7 mouse cellular contexts compared by ENCODE assay signal in genomic region chr13:63239877-63240671, GRCm38 (mm10).
DNase-seq lines count a peak whose midpoint lies in the region; ATAC-seq lines count a peak whose summit lies in the region.

No protein-coding gene starts in this region.

- peak overlapping the region; percentile 55 for H3K4me2 ChIP-seq in intestine, embryonic 14.5 days (ENCODE audit: low read length)
- peak overlapping the region; percentile 78 for H3K4me2 ChIP-seq in limb, embryonic 11.5 days (ENCODE audit: low read depth, severe bottlenecking)
- peak overlapping the region; percentile 77 for H3K4me2 ChIP-seq in midbrain, embryonic 12.5 days (replicated peaks)

- WGBS in intestine, embryonic 14.5 days = under 1% methylated on average over 51 of the region's 51 CpGs
- WGBS in limb, embryonic 11.5 days = under 1% methylated on average over 51 of the region's 51 CpGs
- 1% methylated on average over 44 of the region's 51 CpGs for WGBS in midbrain, embryonic 12.5 days

- H3K4me3 ChIP-seq in intestine, embryonic 14.5 days (ENCODE audit: low read depth, low read length) = peak overlapping the region; percentile 70
- peak overlapping the region; percentile 71 for H3K4me3 ChIP-seq in limb, embryonic 11.5 days (ENCODE audit: low read depth, low read length)
- peak overlapping the region; percentile 60 for H3K4me3 ChIP-seq in midbrain, embryonic 12.5 days

- 0 out of 2 replicates have a peak, but pooled peaks cover 7% of the 10 kb centered on the region for H3K36me3 ChIP-seq in intestine, embryonic 14.5 days (ENCODE audit: control insufficient read depth, insufficient read depth, low read length)
- no peaks in the 10 kb centered on the region for H3K36me3 ChIP-seq in limb, embryonic 11.5 days (ENCODE audit: control insufficient read depth, insufficient read depth, low read length)
- H3K36me3 ChIP-seq in midbrain, embryonic 12.5 days = no peaks in the 10 kb centered on the region

- H3K9ac ChIP-seq in intestine, embryonic 14.5 days (ENCODE audit: low read length) = peak overlapping the region; percentile 80
- H3K9ac ChIP-seq in limb, embryonic 11.5 days (ENCODE audit: low read length) = peak overlapping the region; percentile 93
- peak overlapping the region; percentile 67 for H3K9ac ChIP-seq in midbrain, embryonic 12.5 days (replicated peaks)

- H3K9me3 ChIP-seq in intestine, embryonic 14.5 days (ENCODE audit: control insufficient read depth, low read length) = no peaks in the 10 kb centered on the region
- H3K9me3 ChIP-seq in limb, embryonic 11.5 days (ENCODE audit: control insufficient read depth, low read length) = no peaks in the 10 kb centered on the region
- H3K9me3 ChIP-seq in midbrain, embryonic 12.5 days = no peaks in the 10 kb centered on the region

- peak; percentile 86 for ATAC-seq in intestine, embryonic 14.5 days (replicated peaks; ENCODE audit: low FRiP score, low TSS enrichment, low read depth)
- peak; percentile 85 for ATAC-seq in limb, embryonic 11.5 days (ENCODE audit: insufficient number of reproducible peaks, low FRiP score, low TSS enrichment, low read depth)
- peak; percentile 84 for ATAC-seq in midbrain, embryonic 12.5 days (ENCODE audit: low FRiP score, low read depth)

- no peaks in the 10 kb centered on the region for H3K27me3 ChIP-seq in intestine, embryonic 14.5 days (replicated peaks; ENCODE audit: control insufficient read depth, insufficient read depth, low read length)
- H3K27me3 ChIP-seq in limb, embryonic 11.5 days (ENCODE audit: control insufficient read depth, insufficient read depth, low read length) = no peaks in the 10 kb centered on the region
- H3K27me3 ChIP-seq in midbrain, embryonic 12.5 days = peaks cover 4% of the 10 kb centered on the region; the same call in 1 of the 2 replicates

- H3K4me1 ChIP-seq in intestine, embryonic 14.5 days (replicated peaks; ENCODE audit: control insufficient read depth, insufficient read depth, low read length) = peaks cover 33% of the 10 kb centered on the region
- H3K4me1 ChIP-seq in limb, embryonic 11.5 days (ENCODE audit: control insufficient read depth, insufficient read depth, low read length) = peaks cover 24% of the 10 kb centered on the region
- peaks cover 41% of the 10 kb centered on the region for H3K4me1 ChIP-seq in midbrain, embryonic 12.5 days

- H3K27ac ChIP-seq in intestine, embryonic 14.5 days (ENCODE audit: low read depth) = peak overlapping the region; percentile 89
- H3K27ac ChIP-seq in limb, embryonic 11.5 days (replicated peaks; ENCODE audit: low read depth, low read length) = peak overlapping the region; percentile 93
- H3K27ac ChIP-seq in midbrain, embryonic 12.5 days (replicated peaks) = peak overlapping the region; percentile 44

- peak; percentile 40 for DNase-seq in WW6 (ENCODE audit: low read depth, low spot score)
- DNase-seq in cerebellum, postnatal 25 days = peak; percentile 88 to 94
- peak; percentile 86 for DNase-seq in gastrocnemius, postnatal 10 days
- peak; percentile 87 for DNase-seq in intestine, embryonic 14.5 days (ENCODE audit: low spot score)
- peak; percentile 87 for DNase-seq in limb, embryonic 11.5 days (ENCODE audit: low spot score)
- DNase-seq in skeletal muscle tissue, adult 2 months (ENCODE audit: low read depth, low spot score) = peak; percentile 80

Comparison
In these comparisons a context has a peak if more than half of its experiments do, and no peak if none do; other contexts are left out.
1. Peak in every context shown above with its lines: DNase-seq, ATAC-seq, H3K4me3 ChIP-seq and H3K27ac ChIP-seq.
2. DNase-seq: peak in every context shown above with its lines; median percentile 91 in cerebellum, postnatal 25 days; 87 in intestine, embryonic 14.5 days; 87 in limb, embryonic 11.5 days; 86 in gastrocnemius, postnatal 10 days; 80 in skeletal muscle tissue, adult 2 months; 40 in WW6.